Mouse (Mus musculus) ovary, postnatal 14 days (tissue): ENCODE measurements around the gene Pbld1.
A peak's percentile ranks its signal among the peaks of the same experiment; 100 is the strongest.
"Not testable (repeated sequence)": the region's sequence is repeated elsewhere in the genome, so short reads cannot be mapped to it uniquely, and the experiment has no call there.

Experiments used
- DNase-seq: peaks from one replicate; pipeline ENCODE4 v3.0.0; 2022; ENCODE audit warnings: low spot score

Pbld1 gene

GRCm38 (mm10) chr10:63039867-63040628, 19.9 kb upstream of the Pbld1 start:
- DNase-seq, result no peak

- DNase-seq, result no peak
Observed at GRCm38 (mm10) chr10:63043154-63043553, 16.8 kb upstream of the Pbld1 start.

GRCm38 (mm10) chr10:63047751-63048150, 12.2 kb upstream of the Pbld1 start:
- no peak for DNase-seq

- DNase-seq, result no peak
Observed at GRCm38 (mm10) chr10:63049106-63049505, 10.9 kb upstream of the Pbld1 start.

- no peak for DNase-seq
Observed at GRCm38 (mm10) chr10:63051267-63051666, 8.7 kb upstream of the Pbld1 start.

- DNase-seq, result no peak
Observed at GRCm38 (mm10) chr10:63052011-63052410, 8.0 kb upstream of the Pbld1 start.

GRCm38 (mm10) chr10:63053007-63053406, 7.0 kb upstream of the Pbld1 start:
- DNase-seq, result no peak

- not testable (repeated sequence) for DNase-seq
Observed at GRCm38 (mm10) chr10:63054071-63054470, 5.9 kb upstream of the Pbld1 start.

- no peak for DNase-seq
Observed at GRCm38 (mm10) chr10:63054586-63054985, 5.4 kb upstream of the Pbld1 start.

- DNase-seq, result no peak
Observed at GRCm38 (mm10) chr10:63056966-63057750, 2.8 kb upstream of the Pbld1 start.

GRCm38 (mm10) chr10:63060406-63060805, 444 bp downstream of the Pbld1 start:
- peak; percentile 29 for DNase-seq

GRCm38 (mm10) chr10:63061266-63061665, 1.3 kb downstream of the Pbld1 start:
- DNase-seq, result no peak

GRCm38 (mm10) chr10:63062696-63063095, 2.7 kb downstream of the Pbld1 start:
- no peak for DNase-seq

- DNase-seq, result no peak
Observed at GRCm38 (mm10) chr10:63063365-63063764, 3.4 kb downstream of the Pbld1 start.

- no peak for DNase-seq
Observed at GRCm38 (mm10) chr10:63064516-63064915, 4.6 kb downstream of the Pbld1 start.

GRCm38 (mm10) chr10:63065561-63065960, 5.6 kb downstream of the Pbld1 start:
- DNase-seq, result no peak

- peak; percentile 63 for DNase-seq
Observed at GRCm38 (mm10) chr10:63065988-63066387, 6.0 kb downstream of the Pbld1 start.

GRCm38 (mm10) chr10:63086304-63086703, 26.3 kb downstream of the Pbld1 start:
- DNase-seq, result no peak

GRCm38 (mm10) chr10:63089103-63089757, 29.3 kb downstream of the Pbld1 start:
- DNase-seq, result no peak

GRCm38 (mm10) chr10:63089758-63090571, 30.0 kb downstream of the Pbld1 start:
- DNase-seq, result peak; percentile 11

- DNase-seq, result no peak
Observed at GRCm38 (mm10) chr10:63091915-63092314, 32.0 kb downstream of the Pbld1 start.
